Mouse (Mus musculus) small intestine, adult 2 months (tissue): ENCODE measurements around the gene Esyt2. TPM values are rescaled to one million over a fixed set of nuclear protein-coding genes. Genes with fewer than 3 reads are reported as not detected.

Experiments used
- H3K27ac ChIP-seq: fragments of 200-500 bp; 2 replicates; pipeline ENCODE4 v1.5.1; 2012; ENCODE audit warnings: low read depth, low read length, control low read depth, inconsistent platforms; ENCODE audit not compliant: insufficient read depth
- H3K27me3 ChIP-seq: fragments of 200-500 bp; 2 replicates; pipeline ENCODE4 v1.6.1; 2012; ENCODE audit warnings: mild to moderate bottlenecking, moderate library complexity, low read length, inconsistent platforms; ENCODE audit not compliant: control insufficient read depth, insufficient read depth
- H3K36me3 ChIP-seq: fragments of 200-500 bp; 2 replicates; pipeline ENCODE4 v1.6.1; 2012; ENCODE audit warnings: mild to moderate bottlenecking, low read length, control low read depth, inconsistent platforms; ENCODE audit not compliant: control insufficient read depth, insufficient read depth
- H3K4me1 ChIP-seq: fragments of 200-500 bp; 2 replicates; pipeline ENCODE4 v1.6.1; 2012; ENCODE audit warnings: low read length, inconsistent platforms, mixed read lengths; ENCODE audit not compliant: control insufficient read depth, insufficient read depth, insufficient read length
- H3K4me3 ChIP-seq: fragments of 200-500 bp; 2 replicates; pipeline ENCODE4 v1.5.1; 2012; ENCODE audit warnings: low read depth, mild to moderate bottlenecking, control low read depth, inconsistent platforms, low read length, moderate library complexity
- CTCF ChIP-seq: fragments of 200-500 bp; IDR thresholded peaks from 2 replicates; pipeline ENCODE4 v1.5.1; 2012; ENCODE audit warnings: low read depth, mild to moderate bottlenecking, control low read depth, inconsistent platforms, low read length, moderate library complexity, mixed read lengths; ENCODE audit not compliant: insufficient replicate concordance, insufficient read length; ENCODE audit errors: extremely low read depth
- POLR2A ChIP-seq: fragments of 200-500 bp; IDR thresholded peaks from 2 replicates; pipeline ENCODE4 v1.6.1; 2012; ENCODE audit warnings: low read depth, mild to moderate bottlenecking, control low read depth, inconsistent platforms, low read length, moderate library complexity
- WGBS: fragments of 180-500 bp; shearing (Covaris S2); methylation state at CpG from one replicate; pipeline ENCODE4 v1.1.7; 2018; 5-methylcytosine and 5-hydroxymethylcytosine counted together
- polyA plus RNA-seq: library from polyadenylated mRNA; depleted of rRNA; stranded (reverse); fragments of >200 nt; gene quantifications from 2 replicates; pipeline ENCODE4 v1.2.3, GENCODE M21; 2012

Gene Esyt2
- polyA plus RNA-seq, 1 experiment = 14.3 TPM

GRCm38 (mm10) chr12:116279181-116279580 is 1.8 kb upstream of the Esyt2 start:
- H3K4me3 ChIP-seq = no peak overlapping the region
- TF ChIP-seq POLR2A (no peak), CTCF (no peak)
- no peaks in the 10 kb centered on the region for H3K4me1 ChIP-seq
- no peaks in the 10 kb centered on the region for H3K27me3 ChIP-seq
- no peak overlapping the region for H3K27ac ChIP-seq
- no peaks in the 10 kb centered on the region for H3K36me3 ChIP-seq
- 100% methylated on average over 2 of the region's 2 CpGs for WGBS

- Histone ChIP-seq H3K4me3 (peak overlapping the region; percentile 70), H3K27me3 (no peaks in the 10 kb centered on the region), H3K4me1 (no peaks in the 10 kb centered on the region), H3K36me3 (no peaks in the 10 kb centered on the region), H3K27ac (peak overlapping the region; percentile 94)
- 5% methylated on average over 7 of the region's 7 CpGs for WGBS
- TF ChIP-seq POLR2A = no peak
- TF ChIP-seq CTCF = no peak
Observed at GRCm38 (mm10) chr12:116280149-116280652, 795 bp upstream of the Esyt2 start.

GRCm38 (mm10) chr12:116281427-116282281 is 658 bp downstream of the Esyt2 start:
- no peaks in the 10 kb centered on the region for H3K4me1 ChIP-seq
- H3K36me3 ChIP-seq = no peaks in the 10 kb centered on the region
- peak overlapping the region; percentile 94 for H3K27ac ChIP-seq
- WGBS = under 1% methylated on average over 55 of the region's 55 CpGs
- H3K27me3 ChIP-seq = no peaks in the 10 kb centered on the region
- TF ChIP-seq POLR2A (peak; percentile 30; the same call in 1 of the 2 replicates), CTCF (no peak)
- H3K4me3 ChIP-seq = peak overlapping the region; percentile 70

GRCm38 (mm10) chr12:116282856-116283255 is 1.9 kb downstream of the Esyt2 start:
- no peaks in the 10 kb centered on the region for H3K36me3 ChIP-seq
- TF ChIP-seq POLR2A (no peak), CTCF (no peak)
- WGBS = 35% methylated on average over 2 of the region's 2 CpGs
- H3K27ac ChIP-seq = no peak overlapping the region
- H3K4me1 ChIP-seq = no peaks in the 10 kb centered on the region
- no peaks in the 10 kb centered on the region for H3K27me3 ChIP-seq
- no peak overlapping the region for H3K4me3 ChIP-seq

GRCm38 (mm10) chr12:116283511-116283910 is 2.5 kb downstream of the Esyt2 start:
- Histone ChIP-seq H3K27me3 (no peaks in the 10 kb centered on the region), H3K36me3 (peaks cover 2% of the 10 kb centered on the region; the same call in 1 of the 2 replicates), H3K27ac (no peak overlapping the region), H3K4me3 (no peak overlapping the region), H3K4me1 (no peaks in the 10 kb centered on the region)
- TF ChIP-seq CTCF = no peak
- no peak for TF ChIP-seq POLR2A
- 34% methylated on average over 2 of the region's 2 CpGs for WGBS

GRCm38 (mm10) chr12:116293185-116293584 is 12.2 kb downstream of the Esyt2 start:
- no peaks in the 10 kb centered on the region; the same call in 1 of the 2 replicates for H3K4me1 ChIP-seq
- peaks cover 2% of the 10 kb centered on the region; the same call in 1 of the 2 replicates for H3K36me3 ChIP-seq
- no peaks in the 10 kb centered on the region for H3K27me3 ChIP-seq
- H3K4me3 ChIP-seq = no peak overlapping the region
- no peak for TF ChIP-seq CTCF
- TF ChIP-seq POLR2A = no peak
- WGBS = 17% methylated on average over 2 of the region's 2 CpGs
- no peak overlapping the region for H3K27ac ChIP-seq

GRCm38 (mm10) chr12:116293599-116294292 is 12.8 kb downstream of the Esyt2 start:
- H3K27me3 ChIP-seq = no peaks in the 10 kb centered on the region
- no peaks in the 10 kb centered on the region for H3K36me3 ChIP-seq
- no peak overlapping the region for H3K4me3 ChIP-seq
- no peak for TF ChIP-seq POLR2A
- TF ChIP-seq CTCF = no peak
- no peak overlapping the region for H3K27ac ChIP-seq
- 68% methylated on average over 4 of the region's 4 CpGs for WGBS
- no peaks in the 10 kb centered on the region; the same call in 1 of the 2 replicates for H3K4me1 ChIP-seq
